Mouse (Mus musculus) bone marrow, adult 2 months (tissue): Measurements from ENCODE around the gene Ankrd50. TPM values are rescaled to one million over a fixed set of nuclear protein-coding genes. Genes with fewer than 3 reads are reported as not detected.

Experiments used
- H3K27ac ChIP-seq: fragments of 200-500 bp; 2 replicates; pipeline ENCODE4 v1.5.1; 2012; ENCODE audit warnings: low read depth, mild to moderate bottlenecking, control low read depth, inconsistent platforms, low read length; ENCODE audit not compliant: control insufficient read depth, poor library complexity, insufficient read depth
- H3K4me1 ChIP-seq: fragments of 200-500 bp; 2 replicates; pipeline ENCODE4 v1.6.1; 2011; ENCODE audit warnings: low read length; ENCODE audit not compliant: control insufficient read depth, insufficient read depth
- H3K4me3 ChIP-seq: fragments of 200-500 bp; replicated peaks from 2 replicates; pipeline ENCODE3; 2011; ENCODE audit warnings: mild to moderate bottlenecking, low read depth, low read length, control low read depth; ENCODE audit not compliant: control insufficient read depth
- CTCF ChIP-seq: fragments of 200-500 bp; IDR thresholded peaks from 2 replicates; pipeline ENCODE4 v1.5.1; 2011; ENCODE audit warnings: low read length, control low read depth; ENCODE audit not compliant: control insufficient read depth, insufficient read depth
- POLR2A ChIP-seq: fragments of 200-500 bp; IDR thresholded peaks from 2 replicates; pipeline ENCODE4 v1.6.1; 2011; ENCODE audit warnings: low read depth, mild to moderate bottlenecking, control low read depth, low read length, borderline replicate concordance; ENCODE audit not compliant: control insufficient read depth
- WGBS: fragments of 180-500 bp; shearing (Covaris S2); methylation state at CpG from one replicate; pipeline ENCODE4 v1.1.7; 2018; 5-methylcytosine and 5-hydroxymethylcytosine counted together
- polyA plus RNA-seq: library from polyadenylated mRNA; stranded (reverse); fragments of >200 nt; gene quantifications from 2 replicates; pipeline ENCODE4 v1.2.4, GENCODE M21; 2011; ENCODE audit warnings: low replicate concordance; ENCODE audit not compliant: missing spikeins, insufficient read depth, insufficient read length

Ankrd50 gene
- polyA plus RNA-seq, 1 experiment = 8.4 TPM

DNA sequence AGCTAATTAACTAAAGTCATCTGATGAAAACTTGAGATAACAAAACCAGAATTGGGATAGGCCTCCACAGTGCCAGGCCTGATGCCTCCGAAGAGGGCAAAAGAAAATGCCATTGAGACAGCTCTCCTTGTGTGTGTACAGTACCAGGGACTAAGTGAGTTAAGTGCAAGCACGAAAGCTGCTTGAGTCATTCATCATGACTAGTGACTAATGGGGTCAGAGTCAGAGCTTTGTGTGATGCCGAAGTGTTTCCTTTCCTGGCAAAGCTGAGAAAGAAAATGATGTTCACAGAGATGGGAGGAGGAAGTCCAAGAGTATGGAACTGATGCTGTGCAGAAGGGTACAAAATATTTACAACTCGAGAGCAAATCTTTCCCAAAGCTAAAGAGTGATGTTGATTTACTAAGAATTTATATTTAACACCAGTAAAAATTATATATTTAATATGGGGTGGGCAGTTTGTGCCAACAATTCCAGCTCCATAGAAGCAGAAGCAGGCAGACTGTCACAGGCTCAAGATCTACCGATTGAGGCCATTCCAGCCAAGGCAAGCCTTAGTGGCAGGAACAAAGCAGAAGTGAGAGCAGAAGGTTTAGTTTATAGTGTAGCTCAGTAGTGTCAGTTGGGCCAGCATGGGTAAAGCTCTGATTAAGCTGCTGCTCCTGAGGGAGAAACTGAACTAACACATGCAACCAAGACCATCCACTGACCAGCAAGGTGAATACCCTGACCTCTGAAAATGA, 25.0 kb downstream of the Ankrd50 start:
- TF ChIP-seq POLR2A (no peak), CTCF (no peak)
- no peak overlapping the region for H3K27ac ChIP-seq
- H3K4me3 ChIP-seq = no peak overlapping the region
- no peaks in the 10 kb centered on the region for H3K4me1 ChIP-seq
- 76% methylated on average over 5 of the region's 5 CpGs for WGBS

DNA sequence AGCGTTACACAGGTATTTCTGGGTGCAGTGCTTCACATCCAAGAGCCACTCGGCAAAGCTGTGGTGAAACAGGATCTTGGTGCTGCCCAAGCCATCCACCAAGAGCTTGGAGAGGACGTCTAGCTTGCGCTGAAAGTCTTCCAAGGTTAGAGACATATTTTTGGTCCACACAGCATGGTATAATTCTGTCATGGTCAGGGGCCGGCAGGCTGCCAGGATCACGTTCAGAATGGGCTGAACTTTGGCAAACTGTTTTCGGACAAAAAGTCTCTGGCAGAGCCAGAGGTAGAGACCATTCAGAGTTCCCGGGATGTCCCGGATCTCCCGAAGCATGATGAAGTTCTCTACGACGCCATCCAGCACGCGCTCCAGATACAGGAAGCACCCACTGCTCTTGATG, 27.6 kb downstream of the Ankrd50 start:
- 88% methylated on average over 14 of the region's 14 CpGs for WGBS
- no peak overlapping the region for H3K27ac ChIP-seq
- TF ChIP-seq POLR2A (no peak), CTCF (no peak)
- H3K4me1 ChIP-seq = no peaks in the 10 kb centered on the region
- no peak overlapping the region for H3K4me3 ChIP-seq

- 87% methylated on average over 9 of the region's 9 CpGs for WGBS
- H3K4me1 ChIP-seq = no peaks in the 10 kb centered on the region
These were observed 32.4 kb downstream of the Ankrd50 start for GRCm38 (mm10) chr3:38452199-38452598.

DNA sequence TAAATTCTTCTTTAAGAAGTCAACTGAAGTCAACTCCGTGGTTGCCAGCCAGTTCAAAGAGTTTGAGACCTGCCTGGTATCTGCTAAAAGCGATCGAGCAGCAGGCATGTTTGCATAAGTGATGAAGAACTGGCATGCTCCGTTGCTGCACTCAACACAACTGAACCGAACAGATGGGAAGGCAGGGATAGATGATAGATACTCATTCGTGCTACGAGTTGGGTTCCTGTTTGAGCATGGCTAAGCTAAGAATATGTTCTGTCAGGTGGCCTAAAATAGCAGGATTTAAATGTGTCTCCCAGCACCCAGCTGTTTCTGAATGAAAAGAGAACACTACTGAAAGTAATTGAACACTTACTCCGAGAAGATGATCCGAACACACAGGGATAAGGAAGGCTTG, 38.1 kb downstream of the Ankrd50 start:
- TF ChIP-seq CTCF = no peak
- TF ChIP-seq POLR2A = no peak
- no peak overlapping the region for H3K27ac ChIP-seq
- H3K4me3 ChIP-seq = no peak overlapping the region
- H3K4me1 ChIP-seq = no peaks in the 10 kb centered on the region
- WGBS = 85% methylated on average over 9 of the region's 9 CpGs

More at GRCm38 (mm10) chr3:38452199-38452598, 32.4 kb downstream of the Ankrd50 start:
- H3K4me3 ChIP-seq = no peak overlapping the region
- TF ChIP-seq POLR2A (no peak), CTCF (no peak)
- H3K27ac ChIP-seq = no peak overlapping the region

GRCm38 (mm10) chr3:38443875-38444274, 40.8 kb downstream of the Ankrd50 start:
- WGBS = 71% methylated on average over 4 of the region's 4 CpGs
- H3K4me1 ChIP-seq = no peaks in the 10 kb centered on the region; the same call in 1 of the 2 replicates
- no peak for TF ChIP-seq CTCF
- no peak for TF ChIP-seq POLR2A

GRCm38 (mm10) chr3:38440564-38440991, 44.1 kb downstream of the Ankrd50 start:
- WGBS = 27% methylated on average over 7 of the region's 7 CpGs

More at GRCm38 (mm10) chr3:38443875-38444274, 40.8 kb downstream of the Ankrd50 start:
- Histone ChIP-seq H3K27ac (no peak overlapping the region), H3K4me3 (no peak overlapping the region)

GRCm38 (mm10) chr3:38436596-38436995, 48.0 kb downstream of the Ankrd50 start:
- 85% methylated on average over 3 of the region's 3 CpGs for WGBS
- TF ChIP-seq POLR2A (no peak), CTCF (no peak)

More at GRCm38 (mm10) chr3:38440564-38440991, 44.1 kb downstream of the Ankrd50 start:
- TF ChIP-seq CTCF (no peak), POLR2A (no peak)
- Histone ChIP-seq H3K4me3 (no peak overlapping the region), H3K4me1 (no peaks in the 10 kb centered on the region; the same call in 1 of the 2 replicates), H3K27ac (no peak overlapping the region)

DNA sequence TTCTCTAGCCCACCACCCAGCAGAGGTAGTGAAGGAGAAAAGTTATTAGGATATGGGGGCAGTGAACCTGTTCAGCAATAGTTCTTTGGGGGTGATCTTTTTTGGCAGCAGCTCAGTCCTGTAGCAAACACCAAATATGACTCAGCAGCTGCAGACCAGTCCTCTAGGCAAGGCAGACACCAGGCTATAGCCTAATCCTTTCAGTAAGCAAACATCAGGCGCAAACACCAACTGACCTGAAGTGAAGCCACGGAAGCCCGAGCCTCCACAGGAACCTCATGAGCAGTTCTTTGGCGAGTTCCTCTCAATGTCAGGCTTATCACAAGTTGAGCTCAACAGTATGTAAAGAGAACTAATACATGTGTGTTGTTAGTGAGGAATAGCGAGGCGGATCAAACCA, 48.8 kb downstream of the Ankrd50 start:
- 66% methylated on average over 6 of the region's 6 CpGs for WGBS
- H3K27ac ChIP-seq = no peak overlapping the region
- H3K4me1 ChIP-seq = no peaks in the 10 kb centered on the region; the same call in 1 of the 2 replicates
- TF ChIP-seq POLR2A = no peak
- no peak for TF ChIP-seq CTCF
- no peak overlapping the region for H3K4me3 ChIP-seq

More at GRCm38 (mm10) chr3:38436596-38436995, 48.0 kb downstream of the Ankrd50 start:
- Histone ChIP-seq H3K4me3 (no peak overlapping the region), H3K27ac (no peak overlapping the region), H3K4me1 (no peaks in the 10 kb centered on the region; the same call in 1 of the 2 replicates)
